Mouse (Mus musculus): ENCODE results near the gene Bicdl1. TPM values are rescaled to one million over a fixed set of nuclear protein-coding genes. Genes with fewer than 3 reads are reported as not detected.

Gene Bicdl1
- total and polyA plus RNA-seq, 2 experiments from 2014 or later = 6.9 to 9.0 TPM

GRCm38 (mm10) chr5:115656677-115657076, 74.7 kb downstream of the Bicdl1 start:
- no peak for ATAC-seq (ENCODE audit: insufficient read depth, low read depth)
- no peak overlapping the region for H3K9ac ChIP-seq (replicated peaks; ENCODE audit: low read depth, low read length)
- 77% methylated on average over 6 of the region's 6 CpGs for WGBS

DNA sequence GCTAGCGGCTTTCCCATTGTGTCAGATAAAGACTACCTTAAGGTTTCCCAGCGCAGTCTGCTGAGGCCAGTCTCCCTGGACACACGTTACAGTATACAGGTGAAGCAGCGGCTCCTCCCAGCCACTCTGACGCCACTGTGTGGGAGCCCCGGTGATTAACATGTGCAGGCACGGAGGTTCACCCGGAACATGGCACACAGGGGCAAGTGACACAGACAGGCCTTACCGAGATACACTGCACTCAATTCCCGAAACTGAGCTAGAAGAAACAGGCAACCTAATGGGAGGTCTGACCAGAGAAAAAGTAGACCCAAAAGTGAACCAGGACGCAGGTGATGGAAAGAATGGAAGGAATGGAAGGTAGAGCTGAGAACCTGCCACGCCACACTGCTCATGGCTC, 77.6 kb downstream of the Bicdl1 start:
- Histone ChIP-seq H3K4me1 (ENCODE audit: control insufficient read depth, insufficient read depth) (peaks cover 8% of the 10 kb centered on the region), H3K27me3 (ENCODE audit: control insufficient read depth, insufficient read depth, low read length) (no peaks in the 10 kb centered on the region), H3K9me3 (replicated peaks; ENCODE audit: control insufficient read depth, low read length) (no peaks in the 10 kb centered on the region), H3K4me2 (ENCODE audit: low read depth, low read length) (no peak overlapping the region), H3K36me3 (replicated peaks; ENCODE audit: control insufficient read depth, insufficient read depth, low read length) (no peaks in the 10 kb centered on the region), H3K27ac (ENCODE audit: low read depth) (no peak overlapping the region), H3K9ac (replicated peaks; ENCODE audit: low read depth, low read length) (no peak overlapping the region), H3K4me3 (ENCODE audit: low read depth, low read length) (no peak overlapping the region)
- no peak for TF ChIP-seq CTCF (IDR thresholded peaks at IDR 0.05; ENCODE audit: low read depth)
- TF ChIP-seq EP300 (IDR thresholded peaks at IDR 0.05; ENCODE audit: low read depth) = no peak
- DNase-seq (ENCODE audit: low spot score) (no peak), ATAC-seq (ENCODE audit: insufficient read depth, low read depth) (no peak)
- WGBS = 87% methylated on average over 12 of the region's 12 CpGs

More at GRCm38 (mm10) chr5:115656677-115657076, 74.7 kb downstream of the Bicdl1 start:
- TF ChIP-seq CTCF (IDR thresholded peaks at IDR 0.05; ENCODE audit: low read depth) = no peak
- TF ChIP-seq EP300 (IDR thresholded peaks at IDR 0.05; ENCODE audit: low read depth) = no peak
- no peaks in the 10 kb centered on the region for H3K27me3 ChIP-seq (ENCODE audit: control insufficient read depth, insufficient read depth, low read length)
- H3K36me3 ChIP-seq (replicated peaks; ENCODE audit: control insufficient read depth, insufficient read depth, low read length) = no peaks in the 10 kb centered on the region
- peaks cover 8% of the 10 kb centered on the region for H3K4me1 ChIP-seq (ENCODE audit: control insufficient read depth, insufficient read depth)
- DNase-seq (ENCODE audit: low spot score) = no peak
- no peak overlapping the region for H3K4me2 ChIP-seq (ENCODE audit: low read depth, low read length)
- H3K9me3 ChIP-seq (replicated peaks; ENCODE audit: control insufficient read depth, low read length) = no peaks in the 10 kb centered on the region
- H3K27ac ChIP-seq (ENCODE audit: low read depth) = no peak overlapping the region
- H3K4me3 ChIP-seq (ENCODE audit: low read depth, low read length) = no peak overlapping the region

- Histone ChIP-seq H3K4me1 (ENCODE audit: control insufficient read depth, insufficient read depth) (peaks cover 8% of the 10 kb centered on the region), H3K4me2 (ENCODE audit: low read depth, low read length) (peak overlapping the region; percentile 73), H3K9me3 (replicated peaks; ENCODE audit: control insufficient read depth, low read length) (no peaks in the 10 kb centered on the region), H3K4me3 (ENCODE audit: low read depth, low read length) (peak overlapping the region; percentile 52), H3K36me3 (replicated peaks; ENCODE audit: control insufficient read depth, insufficient read depth, low read length) (no peaks in the 10 kb centered on the region), H3K27ac (ENCODE audit: low read depth) (peak overlapping the region; percentile 85), H3K9ac (replicated peaks; ENCODE audit: low read depth, low read length) (peak overlapping the region; percentile 72), H3K27me3 (ENCODE audit: control insufficient read depth, insufficient read depth, low read length) (no peaks in the 10 kb centered on the region)
- TF ChIP-seq CTCF (IDR thresholded peaks at IDR 0.05; ENCODE audit: low read depth) (peak; percentile 97), EP300 (IDR thresholded peaks at IDR 0.05; ENCODE audit: low read depth) (peak; percentile 76; the same call in 1 of the 2 replicates)
- DNase-seq (ENCODE audit: low spot score) (peak; percentile 100), ATAC-seq (ENCODE audit: insufficient read depth, low read depth) (peak; percentile 99)
- WGBS = 3% methylated on average over 35 of the region's 35 CpGs
These were observed 78.5 kb downstream of the Bicdl1 start for GRCm38 (mm10) chr5:115652681-115653575.

DNA sequence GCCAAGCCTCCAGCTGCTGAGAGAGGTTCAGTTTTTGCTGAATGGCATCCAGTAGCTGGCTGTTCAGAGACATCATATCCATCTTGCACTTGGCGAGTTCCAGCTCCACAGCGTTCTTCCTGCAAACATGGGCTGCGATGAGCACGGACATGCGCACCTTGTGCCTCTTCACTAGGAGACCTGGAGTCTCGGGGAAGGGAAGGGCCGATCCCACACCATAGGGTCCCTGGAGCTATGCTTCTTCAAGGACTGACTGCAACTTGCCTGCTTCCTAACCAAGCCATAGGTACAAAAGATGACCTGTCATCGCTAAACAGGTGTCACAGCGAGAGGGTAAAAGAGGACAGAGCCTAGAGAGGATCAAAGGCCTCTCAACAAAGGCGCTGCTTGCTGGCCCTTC, 79.6 kb downstream of the Bicdl1 start:
- H3K9ac ChIP-seq (replicated peaks; ENCODE audit: low read depth, low read length) = 0 out of 2 replicates have a peak overlapping the region, but pooled peaks have one; percentile 72
- WGBS = 82% methylated on average over 10 of the region's 10 CpGs
- H3K27ac ChIP-seq (ENCODE audit: low read depth) = no peak overlapping the region

GRCm38 (mm10) chr5:115650885-115651284, 80.5 kb downstream of the Bicdl1 start:
- TF ChIP-seq CTCF (IDR thresholded peaks at IDR 0.05; ENCODE audit: low read depth) = no peak
- TF ChIP-seq EP300 (IDR thresholded peaks at IDR 0.05; ENCODE audit: low read depth) = no peak
- no peak overlapping the region for H3K27ac ChIP-seq (ENCODE audit: low read depth)

More for the DNA sequence above, 79.6 kb downstream of the Bicdl1 start:
- H3K4me2 ChIP-seq (ENCODE audit: low read depth, low read length) = no peak overlapping the region
- peaks cover 11% of the 10 kb centered on the region for H3K36me3 ChIP-seq (replicated peaks; ENCODE audit: control insufficient read depth, insufficient read depth, low read length)
- H3K4me1 ChIP-seq (ENCODE audit: control insufficient read depth, insufficient read depth) = peaks cover 8% of the 10 kb centered on the region
- no peak for TF ChIP-seq EP300 (IDR thresholded peaks at IDR 0.05; ENCODE audit: low read depth)
- no peak for TF ChIP-seq CTCF (IDR thresholded peaks at IDR 0.05; ENCODE audit: low read depth)
- DNase-seq (ENCODE audit: low spot score) (no peak), ATAC-seq (ENCODE audit: insufficient read depth, low read depth) (no peak)
- H3K27me3 ChIP-seq (ENCODE audit: control insufficient read depth, insufficient read depth, low read length) = no peaks in the 10 kb centered on the region
- H3K4me3 ChIP-seq (ENCODE audit: low read depth, low read length) = no peak overlapping the region
- H3K9me3 ChIP-seq (replicated peaks; ENCODE audit: control insufficient read depth, low read length) = no peaks in the 10 kb centered on the region

More at GRCm38 (mm10) chr5:115650885-115651284, 80.5 kb downstream of the Bicdl1 start:
- no peak for ATAC-seq (ENCODE audit: insufficient read depth, low read depth)
- peaks cover 20% of the 10 kb centered on the region for H3K36me3 ChIP-seq (replicated peaks; ENCODE audit: control insufficient read depth, insufficient read depth, low read length)
- H3K4me1 ChIP-seq (ENCODE audit: control insufficient read depth, insufficient read depth) = peaks cover 8% of the 10 kb centered on the region
- no peak overlapping the region for H3K9ac ChIP-seq (replicated peaks; ENCODE audit: low read depth, low read length)
- no peaks in the 10 kb centered on the region for H3K27me3 ChIP-seq (ENCODE audit: control insufficient read depth, insufficient read depth, low read length)
- no peak overlapping the region for H3K4me2 ChIP-seq (ENCODE audit: low read depth, low read length)
- no peak overlapping the region for H3K4me3 ChIP-seq (ENCODE audit: low read depth, low read length)
- no peaks in the 10 kb centered on the region for H3K9me3 ChIP-seq (replicated peaks; ENCODE audit: control insufficient read depth, low read length)
- no peak for DNase-seq (ENCODE audit: low spot score)
- 87% methylated on average over 10 of the region's 10 CpGs for WGBS

All from heart, postnatal 0 days (tissue).